Mouse (Mus musculus) gastrocnemius, adult 18-20 months (tissue): ENCODE data around the gene Akap12. TPM values are rescaled to one million over a fixed set of nuclear protein-coding genes. Genes with fewer than 3 reads are reported as not detected.
A peak's percentile ranks its signal among the peaks of the same experiment; 100 is the strongest.

Source experiments
- DNase-seq: peaks from one replicate; pipeline ENCODE4 v3.0.0; 2021; ENCODE audit warnings: low spot score
- total RNA-seq, 2 experiments: library from RNA; stranded (reverse); gene quantifications; 2 replicates each; pipeline ENCODE4 v1.2.3; 2021

Gene Akap12
- total RNA-seq, 2 experiments from 2014 or later: 7.2 to 13.8 TPM

DNA sequence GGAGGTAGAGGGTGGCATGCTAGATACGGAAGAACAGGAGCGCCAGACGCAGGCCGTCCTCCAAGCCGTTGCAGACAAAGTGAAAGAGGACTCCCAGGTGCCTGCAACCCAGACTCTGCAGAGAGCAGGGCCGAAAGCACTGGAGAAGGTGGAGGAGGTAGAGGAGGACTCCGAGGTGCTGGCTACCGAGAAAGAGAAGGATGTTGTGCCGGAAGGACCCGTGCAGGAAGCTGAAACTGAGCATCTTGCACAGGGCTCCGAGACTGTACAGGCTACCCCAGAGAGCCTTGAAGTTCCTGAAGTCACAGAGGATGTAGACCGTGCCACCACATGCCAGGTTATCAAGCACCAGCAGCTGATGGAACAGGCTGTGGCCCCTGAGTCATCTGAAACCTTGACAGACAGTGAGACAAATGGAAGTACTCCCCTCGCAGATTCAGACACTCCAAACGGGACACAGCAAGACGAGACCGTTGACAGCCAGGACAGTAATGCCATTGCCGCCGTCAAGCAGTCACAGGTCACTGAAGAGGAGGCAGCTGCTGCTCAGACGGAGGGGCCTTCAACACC, 89.8 kb downstream of the Akap12 start:
- DNase-seq: no peak

DNA sequence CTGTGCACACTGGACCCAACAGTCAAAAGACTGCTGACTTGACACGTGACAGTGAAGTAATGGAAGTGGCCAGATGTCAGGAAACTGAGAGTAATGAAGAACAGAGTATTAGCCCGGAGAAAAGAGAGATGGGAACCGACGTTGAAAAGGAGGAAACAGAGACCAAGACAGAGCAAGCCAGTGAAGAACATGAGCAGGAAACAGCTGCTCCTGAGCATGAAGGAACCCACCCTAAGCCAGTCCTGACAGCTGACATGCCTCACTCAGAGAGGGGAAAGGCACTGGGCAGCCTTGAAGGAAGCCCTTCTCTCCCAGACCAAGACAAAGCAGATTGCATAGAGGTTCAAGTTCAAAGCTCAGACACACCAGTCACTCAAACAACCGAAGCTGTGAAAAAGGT, 90.5 kb downstream of the Akap12 start:
- DNase-seq: no peak

DNA sequence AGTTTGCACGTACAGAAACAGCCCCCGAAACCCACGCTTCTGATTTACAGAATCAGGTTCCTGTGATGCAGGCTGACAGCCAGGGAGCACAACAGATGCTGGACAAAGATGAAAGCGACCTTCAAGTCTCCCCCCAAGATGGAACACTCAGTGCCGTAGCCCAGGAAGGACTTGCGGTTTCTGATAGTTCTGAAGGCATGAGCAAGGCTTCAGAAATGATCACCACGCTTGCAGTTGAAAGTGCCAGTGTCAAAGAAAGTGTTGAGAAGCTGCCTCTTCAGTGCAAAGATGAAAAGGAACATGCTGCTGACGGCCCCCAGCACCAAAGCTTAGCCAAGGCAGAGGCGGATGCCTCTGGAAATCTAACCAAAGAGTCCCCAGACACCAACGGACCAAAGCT, 91.3 kb downstream of the Akap12 start:
- no peak for DNase-seq

DNA sequence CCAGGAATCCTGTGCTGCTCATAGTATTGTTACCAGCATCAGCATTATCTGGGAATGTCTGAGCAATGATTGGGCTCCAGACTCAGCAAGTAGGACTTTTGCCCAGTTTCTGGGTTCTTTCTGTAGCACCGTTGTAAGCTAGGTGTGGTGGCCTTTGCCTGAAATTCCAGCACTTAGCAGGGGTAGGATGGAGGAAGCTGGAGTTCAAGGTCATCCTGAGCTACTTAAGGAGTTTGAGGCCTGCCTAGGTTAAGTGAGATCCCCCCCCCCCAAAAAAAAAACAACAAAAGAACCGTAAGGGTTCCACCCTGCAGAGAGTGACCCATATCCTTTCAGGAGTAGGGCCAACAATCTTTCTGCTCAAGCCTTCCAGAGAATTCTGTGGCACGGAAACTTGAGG, 98.4 kb downstream of the Akap12 start:
- DNase-seq: no peak

DNA sequence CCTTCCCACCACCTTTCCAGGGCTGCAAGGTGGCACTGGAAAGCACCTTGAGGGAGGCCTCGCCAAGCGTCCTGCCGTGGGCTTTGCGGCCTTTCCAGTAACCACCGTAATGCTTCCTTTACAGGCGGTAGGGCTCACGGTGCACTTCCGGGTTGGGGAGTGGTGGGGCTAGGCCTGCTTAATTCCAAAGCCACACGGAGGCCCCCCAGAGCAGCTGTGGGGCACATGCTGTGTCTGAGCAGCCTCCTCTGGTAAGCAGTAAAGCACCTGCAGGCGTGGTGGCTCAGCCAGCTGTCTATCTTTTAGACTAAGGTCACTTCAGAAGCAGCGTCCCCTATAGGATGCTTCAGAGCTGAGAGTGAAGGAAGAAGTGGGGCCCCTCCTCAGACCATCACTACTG, 103.9 kb downstream of the Akap12 start:
- no peak for DNase-seq

DNA sequence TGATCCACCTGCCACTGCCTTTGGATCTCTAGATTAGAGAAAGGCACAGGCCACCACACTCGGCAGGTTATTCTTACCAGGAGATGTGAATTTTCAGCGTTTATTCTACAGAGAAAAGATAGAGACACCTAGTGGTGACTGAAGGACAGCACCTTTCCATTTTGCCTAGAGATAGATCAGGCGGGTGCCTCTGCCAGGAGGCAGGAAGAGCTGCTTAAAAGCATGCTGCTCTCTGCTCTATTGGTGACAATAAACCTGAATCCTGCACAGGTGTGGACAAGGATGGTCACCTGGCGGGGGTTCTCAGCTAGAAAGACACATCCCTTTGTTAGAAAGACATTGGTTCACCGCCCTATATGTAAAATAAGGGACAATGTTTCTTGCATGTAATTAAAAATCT, 105.8 kb downstream of the Akap12 start:
- DNase-seq: peak; percentile 19

DNA sequence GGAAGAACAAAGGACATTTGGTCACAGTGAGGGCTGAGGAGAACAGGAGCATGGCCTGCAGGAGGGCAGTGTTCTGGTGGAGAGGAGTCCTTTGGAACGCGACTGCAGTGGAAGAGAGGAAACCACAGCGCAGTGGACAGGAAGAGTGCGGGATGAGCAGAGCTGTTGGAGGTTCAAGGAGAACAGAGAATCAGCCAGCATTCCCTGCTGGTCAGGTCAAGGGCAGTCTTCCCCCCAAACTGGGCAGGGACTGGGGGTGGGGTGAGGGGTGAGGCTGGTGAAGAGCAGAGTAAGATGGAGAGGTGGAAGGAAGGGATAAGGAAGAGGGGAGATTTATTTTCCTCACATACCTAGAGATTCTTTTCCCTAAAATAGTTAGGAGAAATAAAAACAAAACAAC, 107.4 kb downstream of the Akap12 start:
- DNase-seq: no peak

DNA sequence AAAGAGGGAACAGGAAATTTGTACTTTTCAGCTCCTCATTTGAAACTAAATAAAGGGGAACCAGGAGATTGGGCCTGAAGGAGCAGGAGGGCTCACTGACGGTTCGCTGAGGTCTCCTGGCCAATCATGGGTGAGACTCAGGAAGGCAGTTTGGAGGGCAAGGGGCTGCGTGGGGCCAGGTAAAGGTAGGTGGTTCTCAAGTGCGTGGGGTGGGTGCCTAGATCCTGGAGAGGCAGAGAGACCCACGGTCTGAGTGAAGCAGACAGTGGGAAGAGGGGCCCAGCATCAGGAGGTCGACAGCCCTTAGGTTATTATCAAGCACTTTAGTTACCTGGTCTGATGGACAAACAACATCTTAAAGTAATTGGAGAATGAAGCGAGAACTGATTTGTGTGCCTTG, 108.1 kb downstream of the Akap12 start:
- DNase-seq: no peak

DNA sequence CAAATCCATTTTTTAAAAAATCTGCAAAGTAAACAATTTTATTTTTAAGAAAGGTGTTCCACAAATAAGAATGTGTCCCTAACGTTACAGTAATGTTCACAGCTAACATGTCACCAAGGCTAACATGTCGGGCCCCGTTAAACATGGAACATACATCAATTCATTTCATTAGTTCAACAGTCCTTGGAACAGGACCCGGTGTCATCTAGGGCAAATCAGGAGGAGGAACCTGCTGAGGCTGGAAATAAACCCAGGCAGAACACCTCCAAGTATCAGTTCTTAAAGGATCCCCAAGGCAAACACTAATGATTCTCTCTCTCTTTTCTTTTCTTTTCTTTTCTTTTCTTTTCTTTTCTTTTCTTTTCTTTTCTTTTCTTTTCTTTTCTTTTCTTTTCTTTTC, 108.6 kb downstream of the Akap12 start:
- no peak for DNase-seq

DNA sequence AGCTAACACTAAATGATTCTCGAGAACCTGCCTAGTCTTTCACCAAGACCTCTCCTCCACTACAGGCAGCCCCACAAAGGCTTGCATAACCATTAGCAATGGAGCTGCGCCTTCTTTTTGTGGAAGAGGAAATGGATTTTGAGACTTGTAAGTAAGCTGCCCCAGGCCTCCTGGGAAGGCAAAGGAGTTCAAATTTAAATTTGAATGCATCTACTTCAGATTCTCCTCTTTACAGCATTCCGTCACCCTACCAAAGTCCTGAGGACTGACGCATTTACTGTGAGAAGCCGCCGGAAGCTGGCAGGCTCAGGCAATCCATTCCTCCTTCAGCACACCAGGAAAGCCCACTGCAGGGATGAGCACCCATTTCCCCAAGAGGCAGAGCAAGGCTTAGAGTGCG, 109.1 kb downstream of the Akap12 start:
- no peak for DNase-seq

DNA sequence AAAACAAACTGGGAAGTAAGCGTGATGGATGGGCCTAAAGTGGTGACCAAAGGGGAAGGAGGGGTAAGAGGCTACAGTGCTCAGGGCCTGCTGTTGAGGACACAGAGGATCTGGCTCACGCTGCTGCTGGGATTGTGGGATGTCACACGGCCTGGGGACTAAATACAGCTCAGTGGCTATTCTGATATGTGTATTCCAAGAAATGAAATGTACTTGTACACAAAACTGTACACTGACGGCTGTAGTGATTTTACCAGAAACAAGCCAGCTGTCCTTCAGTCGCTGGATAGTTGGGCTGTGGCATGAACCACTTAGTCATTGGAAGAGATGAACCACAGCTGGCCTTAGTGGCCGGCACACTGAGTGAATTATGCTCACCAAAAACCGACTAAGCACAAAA, 110.3 kb downstream of the Akap12 start:
- DNase-seq: no peak

DNA sequence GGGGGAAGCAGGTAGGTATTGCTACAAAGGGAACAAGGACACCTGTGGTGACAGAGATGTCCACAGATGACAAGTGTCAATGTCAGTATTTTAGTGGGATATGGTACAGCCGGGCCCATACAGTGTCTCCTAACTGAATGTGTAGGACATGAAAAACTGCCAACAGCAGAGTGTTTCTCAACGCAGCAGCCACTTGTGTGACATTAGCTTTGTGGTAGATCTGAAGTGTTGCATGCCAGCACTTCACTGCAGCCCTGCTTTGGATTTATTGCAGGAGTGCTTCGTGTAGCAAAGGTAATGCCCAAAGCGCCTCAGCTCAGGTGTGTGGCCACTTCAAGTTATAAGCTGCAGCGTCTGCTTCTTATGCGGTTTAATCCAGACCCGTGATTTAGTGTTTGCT, 110.8 kb downstream of the Akap12 start:
- DNase-seq: no peak

DNA sequence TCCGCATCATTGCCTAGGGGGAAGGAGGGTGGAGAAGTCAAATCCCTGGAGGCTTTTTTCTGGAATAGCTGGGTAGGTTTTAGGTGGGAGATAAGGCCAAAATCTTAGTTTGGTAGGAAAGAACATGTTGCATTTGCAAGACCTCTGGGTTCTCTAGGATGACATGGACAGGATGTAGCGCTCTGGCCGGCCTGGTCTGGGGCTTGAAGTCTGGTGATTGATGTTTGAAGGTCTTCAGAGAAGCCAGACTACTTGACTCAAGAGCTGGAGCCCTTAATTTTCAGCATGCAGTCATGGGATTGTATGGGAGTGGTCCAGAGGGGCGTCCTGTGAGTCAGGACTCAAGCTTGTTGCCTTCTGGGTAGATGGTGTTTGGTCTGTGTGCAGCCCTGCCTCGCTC, 114.6 kb downstream of the Akap12 start:
- no peak for DNase-seq

DNA sequence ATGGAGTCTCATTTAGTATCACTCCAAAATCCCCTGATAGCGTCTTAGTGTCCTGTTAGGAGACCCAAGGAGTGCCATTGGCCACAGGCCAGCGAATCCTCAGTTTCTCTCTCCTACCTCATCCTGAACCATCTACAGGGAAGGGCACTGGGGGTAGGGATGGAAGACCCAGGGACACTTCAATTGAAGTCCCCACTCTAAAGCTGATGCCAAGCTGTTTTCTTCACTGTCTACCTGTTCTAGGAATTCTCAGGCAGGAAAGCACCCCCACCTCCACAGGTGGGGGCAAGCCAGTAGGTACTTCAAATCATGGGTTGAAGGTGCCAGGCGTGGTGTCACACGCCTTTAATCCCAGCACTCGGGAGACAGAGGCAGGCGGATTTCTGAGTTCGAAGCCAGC, 118.1 kb downstream of the Akap12 start:
- DNase-seq: no peak

DNA sequence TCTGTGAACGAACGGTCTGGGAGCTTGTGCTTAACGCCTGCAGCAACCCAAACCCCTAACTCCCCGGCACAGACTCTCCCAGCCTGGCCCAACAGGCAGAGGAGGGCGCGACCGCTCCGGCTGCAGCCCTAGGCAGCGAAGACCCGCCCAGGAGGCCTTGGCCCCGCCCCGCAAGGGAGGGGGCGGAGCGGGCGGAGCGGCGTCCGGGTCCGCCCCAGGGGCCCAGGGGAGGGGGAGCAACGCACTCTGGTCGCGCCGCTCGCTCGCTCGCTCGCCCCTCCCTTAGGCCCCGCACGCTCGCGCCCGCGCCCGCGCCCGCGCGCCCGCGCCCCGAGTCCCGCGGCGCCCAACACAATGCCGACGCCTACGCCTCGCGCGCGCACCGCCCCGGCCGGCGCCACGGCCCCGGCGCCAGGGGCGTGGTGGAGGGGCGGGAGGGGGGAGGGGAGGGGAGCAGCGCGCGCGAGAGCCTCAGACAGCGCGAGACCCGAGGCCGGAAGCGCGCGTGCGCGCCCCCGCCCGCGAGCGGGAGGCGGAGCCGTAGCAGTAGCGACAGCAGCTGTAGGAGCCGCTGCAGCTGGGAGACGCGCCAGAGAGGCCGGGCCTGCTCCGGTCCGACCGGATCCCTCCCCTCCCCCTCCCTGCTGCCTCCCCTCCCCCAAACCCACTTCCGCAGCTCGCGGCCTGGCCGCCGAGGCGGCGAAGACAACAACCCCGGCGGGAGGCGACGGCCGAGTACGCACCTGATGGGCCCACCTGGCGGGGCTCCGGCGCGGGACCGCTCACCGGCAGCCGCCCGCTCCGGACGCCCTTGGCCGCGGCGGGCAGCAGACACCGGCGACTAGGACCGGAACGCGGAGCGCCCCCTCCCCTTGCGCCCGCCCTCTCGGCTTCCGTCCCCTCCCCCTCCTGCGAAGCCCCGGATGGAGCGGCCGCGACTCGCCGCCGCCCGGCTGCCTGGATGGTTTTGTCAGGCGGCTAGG, 120.7 kb downstream of the Akap12 start:
- DNase-seq: peak; percentile 93

DNA sequence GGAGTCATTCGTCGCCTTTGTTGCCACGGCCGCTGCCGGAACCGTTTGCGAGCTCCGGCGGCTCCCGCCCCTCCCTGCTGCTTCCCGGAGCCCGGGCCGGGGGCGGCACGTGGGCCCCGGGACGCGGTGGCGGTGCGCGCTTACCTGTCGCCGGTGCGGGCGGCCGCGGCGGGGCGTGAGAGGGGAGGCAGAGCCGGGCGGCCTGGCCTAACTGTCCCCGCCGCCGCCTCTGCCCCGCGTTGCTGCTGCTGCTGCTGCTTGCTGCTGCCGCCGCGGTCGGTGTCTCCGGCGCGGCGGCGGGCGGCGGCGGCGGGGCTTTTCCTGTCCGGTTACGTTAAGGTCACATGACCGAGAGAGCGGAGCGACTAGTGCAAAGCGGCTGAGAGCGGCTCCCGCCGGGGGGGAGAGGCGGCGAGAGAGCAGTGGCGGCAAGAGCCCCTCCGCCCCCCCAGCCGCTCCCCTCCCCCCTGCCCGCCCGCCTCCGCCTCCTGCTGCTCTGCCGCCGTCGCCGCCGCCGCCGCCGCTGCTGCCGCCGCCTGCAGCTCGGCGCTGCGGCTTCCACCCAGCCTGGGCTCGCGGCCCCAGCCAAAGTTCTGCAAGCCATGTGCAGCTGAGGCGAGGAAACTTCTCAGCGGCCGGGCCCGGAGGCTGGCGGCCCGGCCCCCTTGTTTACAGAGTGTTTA, 121.7 kb downstream of the Akap12 start, which contains the start of gene Zbtb2:
Zbtb2 (minus strand) TSS at position 408 of the 683 bp plus-strand sequence.
- peak; percentile 65 for DNase-seq

DNA sequence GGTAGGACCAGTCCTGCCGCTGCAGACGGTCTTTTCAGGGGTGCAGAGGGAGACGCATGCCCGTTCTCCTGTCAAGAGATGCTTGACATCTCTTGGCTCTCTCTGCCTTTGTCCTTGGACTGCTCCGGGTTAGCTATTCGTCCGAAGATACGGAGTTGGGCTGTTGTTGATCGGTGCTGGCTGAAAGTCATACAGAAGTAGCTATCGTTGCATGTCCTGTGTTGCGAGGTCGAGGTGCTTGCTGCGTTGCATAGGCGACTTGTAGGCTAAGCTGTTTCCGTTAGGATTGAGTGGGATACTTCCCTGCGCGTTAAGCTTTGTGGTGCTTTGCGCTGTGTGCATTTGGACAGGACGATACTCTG, 122.2 kb downstream of the Akap12 start:
- DNase-seq: peak; percentile 17

DNA sequence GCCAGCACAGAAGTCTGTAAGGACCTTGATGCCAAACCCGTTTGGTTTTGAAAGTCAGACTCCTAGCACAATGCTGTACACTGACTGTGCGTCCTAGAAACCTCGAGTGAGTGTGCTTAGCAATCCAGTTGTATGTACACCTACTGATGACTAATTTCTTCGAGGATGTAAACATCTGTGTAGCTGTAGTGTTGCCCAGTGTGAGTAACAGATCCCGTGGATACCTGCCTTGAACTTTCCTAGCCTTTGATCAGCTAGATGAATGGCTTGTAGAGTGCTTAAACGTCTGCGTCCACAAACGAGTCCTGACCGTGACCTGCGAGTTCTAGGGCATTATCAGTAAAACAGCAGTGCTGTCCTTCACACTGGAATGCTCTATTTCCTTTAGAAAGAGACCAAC, 122.9 kb downstream of the Akap12 start:
- DNase-seq: no peak

DNA sequence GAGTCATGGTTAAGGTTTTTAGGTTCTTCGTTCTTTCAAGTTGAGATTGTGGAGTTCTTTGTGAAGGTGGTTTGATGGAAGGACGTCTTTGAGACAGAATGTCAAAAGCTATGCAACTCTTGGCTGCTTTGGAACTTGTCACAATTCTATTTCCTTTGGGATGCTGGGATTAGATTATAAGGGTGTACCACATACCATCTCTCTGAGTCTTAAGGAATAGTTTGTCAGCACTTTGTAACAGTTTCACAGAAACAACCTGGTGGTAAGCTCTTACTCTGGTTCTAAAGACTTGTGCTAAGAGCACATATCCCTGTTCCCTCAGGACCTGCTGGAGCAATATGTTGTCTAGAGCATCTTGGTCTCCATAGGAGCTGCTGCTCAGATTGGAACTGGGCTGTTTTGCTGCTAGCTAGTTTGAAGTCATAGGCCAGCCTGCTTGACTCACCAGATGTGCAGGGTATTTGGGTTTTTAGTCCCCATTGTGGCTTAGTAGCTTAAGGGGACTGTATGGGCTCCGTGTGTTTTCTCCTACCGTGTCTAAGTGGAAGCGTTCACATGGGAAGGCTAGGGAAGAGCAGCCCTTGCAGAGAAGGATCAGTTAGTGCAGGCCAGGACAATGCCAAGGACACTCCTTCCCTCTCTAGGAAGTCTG, 123.4 kb downstream of the Akap12 start:
- DNase-seq: no peak

DNA sequence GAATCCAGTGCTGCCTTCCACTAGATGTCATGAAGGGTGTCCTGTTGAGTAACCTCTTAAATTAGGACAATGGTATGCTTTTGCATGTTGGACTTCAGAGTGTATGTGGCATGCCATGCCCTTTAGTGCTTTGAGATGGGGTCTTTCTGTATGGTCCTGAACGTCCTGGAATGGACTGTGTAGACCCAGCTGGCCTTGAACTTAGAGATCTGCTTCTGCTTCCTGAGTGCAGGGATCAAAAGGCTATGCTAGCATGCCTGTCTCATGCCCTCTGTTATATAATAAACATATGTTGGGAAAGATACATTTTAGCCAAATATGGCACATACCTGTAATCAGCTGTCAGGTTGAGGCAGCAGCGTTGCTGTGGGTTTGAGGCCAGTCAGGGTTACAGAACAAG, 124.4 kb downstream of the Akap12 start:
- no peak for DNase-seq

DNA sequence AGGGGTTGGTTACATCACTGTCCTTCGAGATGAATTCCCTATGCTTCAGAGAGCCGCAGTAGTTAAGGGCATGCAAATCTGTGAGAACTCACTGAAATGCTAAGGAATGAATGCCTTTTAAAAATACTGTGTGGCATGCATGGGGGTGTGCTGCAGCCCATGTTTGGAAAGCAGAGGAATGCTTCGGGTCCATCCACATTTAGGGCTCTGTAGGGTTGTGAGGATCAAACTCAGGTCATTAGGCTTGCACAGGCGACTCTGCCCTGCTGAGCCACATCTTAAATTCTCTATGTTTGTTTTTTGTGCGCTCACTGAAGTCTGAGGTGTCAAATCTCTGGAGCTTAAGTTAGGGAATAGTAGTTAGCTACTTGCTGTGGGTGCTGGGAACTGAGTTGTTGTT, 124.9 kb downstream of the Akap12 start:
- no peak for DNase-seq

DNA sequence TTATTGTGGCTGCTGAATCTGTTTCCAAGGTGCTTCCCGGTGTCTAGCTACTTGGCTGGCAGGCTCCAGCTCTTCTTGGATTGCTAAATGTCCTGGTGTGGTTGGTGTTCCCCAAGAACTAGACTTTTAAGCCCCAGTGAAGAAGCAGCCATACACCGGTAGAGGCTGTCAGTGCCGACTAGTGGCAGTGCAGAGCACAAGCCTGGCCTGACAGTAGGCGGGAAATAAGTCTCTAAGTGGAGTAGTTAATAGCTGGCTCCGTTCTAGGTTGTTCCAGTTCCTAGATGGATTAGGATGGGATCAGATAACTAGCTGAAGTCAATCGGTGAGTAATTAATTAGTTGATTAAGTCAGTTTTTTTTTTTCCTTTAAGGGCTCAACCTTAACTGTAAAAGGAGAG, 125.7 kb downstream of the Akap12 start:
- peak; percentile 43 for DNase-seq
